Mouse (Mus musculus): ENCODE results near the gene Isg15. TPM values are rescaled to one million over a fixed set of nuclear protein-coding genes. Genes with fewer than 3 reads are reported as not detected.

The Isg15 gene
- 0.61 and 1.1 TPM in 2 replicates for polyA plus RNA-seq (2014; fragmentation: Nextera tagmentation; extraction: Ambion mirVana)

GRCm38 (mm10) chr4:156200623-156201475 is at the start of gene Isg15:
Gene Isg15 (minus strand): TSS chr4:156200818.
- peaks cover 12% of the 10 kb centered on the region for H3K4me1 ChIP-seq (ENCODE audit: control insufficient read depth, insufficient read depth, low read length)
- WGBS = 68% methylated on average over 10 of the region's 10 CpGs
- H3K9me3 ChIP-seq (replicated peaks; ENCODE audit: control insufficient read depth, low read length) = no peaks in the 10 kb centered on the region
- no peak within 1 kb of the TSS for H3K27ac ChIP-seq (ENCODE audit: low read depth, low read length)
- H3K36me3 ChIP-seq (ENCODE audit: control insufficient read depth, insufficient read depth, low read length) = no peaks in the 10 kb centered on the region
- no peak for ATAC-seq
- H3K9ac ChIP-seq (ENCODE audit: low read length) = no peak within 1 kb of the TSS
- H3K27me3 ChIP-seq (replicated peaks; ENCODE audit: control insufficient read depth, insufficient read depth, low read length) = no peaks in the 10 kb centered on the region
- H3K4me2 ChIP-seq (ENCODE audit: low read length) = no peak within 1 kb of the TSS
- no peak within 1 kb of the TSS for H3K4me3 ChIP-seq (ENCODE audit: low read depth, low read length)
- DNase-seq (ENCODE audit: low spot score) = no peak

DNA sequence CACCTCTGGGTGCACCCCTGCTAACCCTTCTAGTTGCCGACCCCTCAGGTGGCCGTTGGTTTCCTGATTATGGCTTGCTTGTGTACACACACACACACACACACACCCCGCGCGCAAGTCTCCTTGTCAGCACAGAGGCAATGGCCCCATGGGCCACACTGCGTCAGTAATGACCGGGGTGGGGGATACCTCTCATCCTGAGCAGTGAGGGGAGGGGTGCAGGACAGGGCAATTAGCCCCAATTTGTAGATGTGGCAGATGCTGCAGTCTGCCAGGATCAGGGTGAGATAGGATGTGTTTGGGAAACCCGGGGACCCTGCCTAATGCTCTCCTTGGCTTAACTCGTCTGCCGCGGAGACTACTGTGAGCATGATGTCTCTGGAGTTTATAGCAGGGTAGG is 48.9 kb upstream of the Isg15 start:
- Histone ChIP-seq H3K4me2 (ENCODE audit: low read length) (no peak overlapping the region), H3K4me3 (ENCODE audit: low read depth, low read length) (no peak overlapping the region), H3K27me3 (replicated peaks; ENCODE audit: control insufficient read depth, insufficient read depth, low read length) (peaks cover 9% of the 10 kb centered on the region; the same call in 1 of the 2 replicates), H3K4me1 (ENCODE audit: control insufficient read depth, insufficient read depth, low read length) (peaks cover under 1% of the 10 kb centered on the region; the same call in 1 of the 2 replicates), H3K9ac (ENCODE audit: low read length) (no peak overlapping the region), H3K27ac (ENCODE audit: low read depth, low read length) (no peak overlapping the region), H3K9me3 (replicated peaks; ENCODE audit: control insufficient read depth, low read length) (no peaks in the 10 kb centered on the region), H3K36me3 (ENCODE audit: control insufficient read depth, insufficient read depth, low read length) (peaks cover 51% of the 10 kb centered on the region)
- 73% methylated on average over 11 of the region's 11 CpGs for WGBS
- no peak for DNase-seq (ENCODE audit: low spot score)
- no peak for ATAC-seq

GRCm38 (mm10) chr4:156236651-156237447 is 36.2 kb upstream of the Isg15 start:
- no peaks in the 10 kb centered on the region for H3K27me3 ChIP-seq (replicated peaks; ENCODE audit: control insufficient read depth, insufficient read depth, low read length)
- H3K27ac ChIP-seq (ENCODE audit: low read depth, low read length) = peak overlapping the region; percentile 27; the same call in 1 of the 2 replicates

DNA sequence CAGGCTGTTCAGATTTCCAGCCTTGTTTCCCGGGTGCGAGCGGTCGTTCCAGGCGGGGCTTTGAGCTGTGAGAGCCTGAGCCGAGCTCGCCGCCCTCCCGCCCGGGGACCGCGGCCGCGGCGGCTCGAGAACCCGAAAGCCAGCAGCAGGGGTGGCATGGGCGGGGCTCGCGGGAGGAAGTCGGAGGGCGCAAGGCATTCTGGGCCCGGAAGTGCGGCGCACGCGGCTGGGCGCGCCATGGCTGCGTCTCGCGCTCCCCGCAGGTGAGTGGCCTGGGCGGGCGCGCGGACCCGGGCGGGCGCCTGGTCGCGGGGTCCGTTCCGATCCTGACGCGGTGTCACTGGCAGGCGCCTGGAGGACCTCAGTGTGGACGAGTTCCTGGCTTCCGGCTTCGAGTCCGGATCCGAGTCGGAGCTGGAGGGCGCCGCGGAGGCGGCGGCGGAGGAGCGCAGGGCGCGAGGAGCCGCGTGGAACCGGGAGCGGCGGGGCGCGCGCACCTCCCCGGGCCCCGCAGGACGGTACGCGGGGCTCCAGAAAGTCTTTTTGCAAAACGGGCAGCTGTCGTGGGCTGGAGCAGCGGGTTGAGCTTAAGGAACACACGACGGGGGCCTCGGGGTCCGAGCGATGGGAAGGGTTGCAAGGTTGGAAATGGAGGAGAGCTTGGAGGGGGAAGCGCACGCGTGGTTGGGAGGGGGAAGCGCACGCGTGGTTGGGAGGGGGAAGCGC is 35.4 kb upstream of the Isg15 start, which contains the start of gene Noc2l:
Noc2l (plus strand) TSS at position 203 of the 726 bp plus-strand sequence.
- Histone ChIP-seq H3K9me3 (replicated peaks; ENCODE audit: control insufficient read depth, low read length) (no peaks in the 10 kb centered on the region), H3K4me1 (ENCODE audit: control insufficient read depth, insufficient read depth, low read length) (peaks cover 7% of the 10 kb centered on the region; the same call in 1 of the 2 replicates), H3K9ac (ENCODE audit: low read length) (peak within 1 kb of the TSS; percentile 83), H3K36me3 (ENCODE audit: control insufficient read depth, insufficient read depth, low read length) (peaks cover 60% of the 10 kb centered on the region), H3K27me3 (replicated peaks; ENCODE audit: control insufficient read depth, insufficient read depth, low read length) (no peaks in the 10 kb centered on the region), H3K4me3 (ENCODE audit: low read depth, low read length) (peak within 1 kb of the TSS; percentile 94), H3K4me2 (ENCODE audit: low read length) (peak within 1 kb of the TSS; percentile 88), H3K27ac (ENCODE audit: low read depth, low read length) (peak within 1 kb of the TSS; percentile 85)
- DNase-seq (ENCODE audit: low spot score) (peak; percentile 95), ATAC-seq (peak; percentile 92)
- WGBS = under 1% methylated on average over 79 of the region's 90 CpGs

More at GRCm38 (mm10) chr4:156236651-156237447, 36.2 kb upstream of the Isg15 start:
- H3K4me3 ChIP-seq (ENCODE audit: low read depth, low read length) = peak overlapping the region; percentile 94
- no peak for ATAC-seq
- DNase-seq (ENCODE audit: low spot score) = no peak
- H3K4me2 ChIP-seq (ENCODE audit: low read length) = peak overlapping the region; percentile 88
- 26% methylated on average over 54 of the region's 60 CpGs for WGBS
- H3K4me1 ChIP-seq (ENCODE audit: control insufficient read depth, insufficient read depth, low read length) = peaks cover 7% of the 10 kb centered on the region; the same call in 1 of the 2 replicates
- peak overlapping the region; percentile 71 for H3K9ac ChIP-seq (ENCODE audit: low read length)
- peaks cover 60% of the 10 kb centered on the region for H3K36me3 ChIP-seq (ENCODE audit: control insufficient read depth, insufficient read depth, low read length)
- no peaks in the 10 kb centered on the region for H3K9me3 ChIP-seq (replicated peaks; ENCODE audit: control insufficient read depth, low read length)

DNA sequence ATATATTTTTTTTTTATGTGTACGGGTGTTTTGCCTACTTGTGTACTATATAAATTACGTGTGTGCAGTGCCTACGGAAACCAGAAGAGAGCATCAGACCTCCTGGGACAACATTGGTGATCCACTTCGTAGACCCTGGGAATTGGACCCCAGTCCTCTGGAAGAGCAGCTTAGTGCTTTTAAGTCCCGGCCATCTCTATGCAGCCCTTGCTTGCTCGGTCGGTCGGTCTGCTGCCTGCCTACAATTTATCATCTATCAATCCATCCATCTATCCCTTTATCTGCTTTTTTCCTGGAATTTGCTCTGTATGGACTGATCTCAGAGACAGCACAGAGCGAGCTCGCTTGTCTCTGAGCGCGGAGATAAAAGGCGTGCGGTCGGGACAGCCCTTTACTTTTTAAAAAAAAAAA is 34.7 kb upstream of the Isg15 start:
- H3K36me3 ChIP-seq (ENCODE audit: control insufficient read depth, insufficient read depth, low read length) = peaks cover 60% of the 10 kb centered on the region
- ATAC-seq = peak; percentile 45

GRCm38 (mm10) chr4:156234701-156235213 is 34.1 kb upstream of the Isg15 start, which contains the start of gene Plekhn1:
Gene Plekhn1 (minus strand): TSS chr4:156234857.
- WGBS = under 1% methylated on average over 38 of the region's 48 CpGs
- Histone ChIP-seq H3K4me2 (ENCODE audit: low read length) (peak within 1 kb of the TSS; percentile 88), H3K27ac (ENCODE audit: low read depth, low read length) (peak within 1 kb of the TSS; percentile 85), H3K9ac (ENCODE audit: low read length) (peak within 1 kb of the TSS; percentile 83), H3K4me3 (ENCODE audit: low read depth, low read length) (peak within 1 kb of the TSS; percentile 94), H3K4me1 (ENCODE audit: control insufficient read depth, insufficient read depth, low read length) (peaks cover 7% of the 10 kb centered on the region; the same call in 1 of the 2 replicates), H3K27me3 (replicated peaks; ENCODE audit: control insufficient read depth, insufficient read depth, low read length) (no peaks in the 10 kb centered on the region), H3K36me3 (ENCODE audit: control insufficient read depth, insufficient read depth, low read length) (peaks cover 60% of the 10 kb centered on the region), H3K9me3 (replicated peaks; ENCODE audit: control insufficient read depth, low read length) (no peaks in the 10 kb centered on the region)
- ATAC-seq = peak; percentile 58
- DNase-seq (ENCODE audit: low spot score) = peak; percentile 84

More for the DNA sequence above, 34.7 kb upstream of the Isg15 start:
- H3K27ac ChIP-seq (ENCODE audit: low read depth, low read length) = peak overlapping the region; percentile 85
- H3K4me2 ChIP-seq (ENCODE audit: low read length) = peak overlapping the region; percentile 88
- H3K27me3 ChIP-seq (replicated peaks; ENCODE audit: control insufficient read depth, insufficient read depth, low read length) = no peaks in the 10 kb centered on the region
- H3K9ac ChIP-seq (ENCODE audit: low read length) = peak overlapping the region; percentile 71
- under 1% methylated on average over 15 of the region's 15 CpGs for WGBS
- no peaks in the 10 kb centered on the region for H3K9me3 ChIP-seq (replicated peaks; ENCODE audit: control insufficient read depth, low read length)
- peak; percentile 88 for DNase-seq (ENCODE audit: low spot score)
- H3K4me1 ChIP-seq (ENCODE audit: control insufficient read depth, insufficient read depth, low read length) = peaks cover 7% of the 10 kb centered on the region; the same call in 1 of the 2 replicates
- peak overlapping the region; percentile 94 for H3K4me3 ChIP-seq (ENCODE audit: low read depth, low read length)

- Histone ChIP-seq H3K9ac (ENCODE audit: low read length) (peak overlapping the region; percentile 83), H3K27me3 (replicated peaks; ENCODE audit: control insufficient read depth, insufficient read depth, low read length) (no peaks in the 10 kb centered on the region), H3K9me3 (replicated peaks; ENCODE audit: control insufficient read depth, low read length) (no peaks in the 10 kb centered on the region), H3K4me1 (ENCODE audit: control insufficient read depth, insufficient read depth, low read length) (peaks cover 7% of the 10 kb centered on the region; the same call in 1 of the 2 replicates), H3K27ac (ENCODE audit: low read depth, low read length) (peak overlapping the region; percentile 80; the same call in 1 of the 2 replicates), H3K36me3 (ENCODE audit: control insufficient read depth, insufficient read depth, low read length) (peaks cover 59% of the 10 kb centered on the region), H3K4me2 (ENCODE audit: low read length) (peak overlapping the region; percentile 88), H3K4me3 (ENCODE audit: low read depth, low read length) (peak overlapping the region; percentile 94)
- DNase-seq (ENCODE audit: low spot score) (no peak), ATAC-seq (no peak)
- WGBS = under 1% methylated on average over 17 of the region's 17 CpGs
These were observed 33.4 kb upstream of the Isg15 start for GRCm38 (mm10) chr4:156234021-156234501.
